Mouse (Mus musculus) heart, embryonic 10.5 days (tissue): Measurements from ENCODE around the gene Jun. TPM values are rescaled to one million over a fixed set of nuclear protein-coding genes. Genes with fewer than 3 reads are reported as not detected.

Source experiments
- DNase-seq: peaks from one replicate; pipeline ENCODE4 v3.0.0-alpha.2; 2017; ENCODE audit warnings: low spot score
- H3K27ac ChIP-seq: fragments of 300-500 bp; sonication (generic); 2 replicates; pipeline ENCODE4 v1.5.1; 2016; ENCODE audit warnings: mild to moderate bottlenecking
- H3K27me3 ChIP-seq: fragments of 300-500 bp; sonication (generic); 2 replicates; pipeline ENCODE4 v1.6.1; 2016; ENCODE audit warnings: mild to moderate bottlenecking; ENCODE audit not compliant: poor library complexity, insufficient read depth, severe bottlenecking
- H3K36me3 ChIP-seq: fragments of 300-500 bp; sonication (generic); 2 replicates; pipeline ENCODE4 v1.6.1; 2016; ENCODE audit warnings: mild to moderate bottlenecking, moderate library complexity
- H3K4me1 ChIP-seq: fragments of 300-500 bp; sonication (generic); 2 replicates; pipeline ENCODE4 v1.6.1; 2016; ENCODE audit warnings: mild to moderate bottlenecking
- H3K4me3 ChIP-seq: fragments of 300-500 bp; sonication (generic); 2 replicates; pipeline ENCODE4 v1.5.1; 2016; ENCODE audit warnings: mild to moderate bottlenecking, moderate library complexity
- H3K9me3 ChIP-seq: fragments of 300-500 bp; sonication (generic); 2 replicates; pipeline ENCODE4 v1.6.1; 2016; ENCODE audit warnings: mild to moderate bottlenecking, moderate library complexity
- WGBS: fragments of 180-500 bp; shearing (Covaris S2); methylation state at CpG from one replicate; pipeline ENCODE4 v1.1.7; 2016; 5-methylcytosine and 5-hydroxymethylcytosine counted together
- polyA plus RNA-seq: library from polyadenylated mRNA; unstranded; fragments of >200 nt; fragmentation: Nextera tagmentation; extraction: Ambion mirVana; gene quantifications from 2 replicates; pipeline ENCODE4 v1.2.1, GENCODE M21; 2016

Gene Jun
- polyA plus RNA-seq, 1 experiment from 2014 or later = 75.7 TPM

- Histone ChIP-seq H3K36me3 (no peaks in the 10 kb centered on the region), H3K9me3 (no peaks in the 10 kb centered on the region), H3K4me3 (no peak overlapping the region), H3K27me3 (no peaks in the 10 kb centered on the region; the same call in 1 of the 2 replicates), H3K4me1 (0 out of 2 replicates have a peak, but pooled peaks cover 2% of the 10 kb centered on the region), H3K27ac (no peak overlapping the region)
- DNase-seq = peak; percentile 45
- WGBS = 73% methylated on average over 8 of the region's 8 CpGs
Measured at GRCm38 (mm10) chr4:95068045-95068948, 16.3 kb upstream of the Jun start.

DNA sequence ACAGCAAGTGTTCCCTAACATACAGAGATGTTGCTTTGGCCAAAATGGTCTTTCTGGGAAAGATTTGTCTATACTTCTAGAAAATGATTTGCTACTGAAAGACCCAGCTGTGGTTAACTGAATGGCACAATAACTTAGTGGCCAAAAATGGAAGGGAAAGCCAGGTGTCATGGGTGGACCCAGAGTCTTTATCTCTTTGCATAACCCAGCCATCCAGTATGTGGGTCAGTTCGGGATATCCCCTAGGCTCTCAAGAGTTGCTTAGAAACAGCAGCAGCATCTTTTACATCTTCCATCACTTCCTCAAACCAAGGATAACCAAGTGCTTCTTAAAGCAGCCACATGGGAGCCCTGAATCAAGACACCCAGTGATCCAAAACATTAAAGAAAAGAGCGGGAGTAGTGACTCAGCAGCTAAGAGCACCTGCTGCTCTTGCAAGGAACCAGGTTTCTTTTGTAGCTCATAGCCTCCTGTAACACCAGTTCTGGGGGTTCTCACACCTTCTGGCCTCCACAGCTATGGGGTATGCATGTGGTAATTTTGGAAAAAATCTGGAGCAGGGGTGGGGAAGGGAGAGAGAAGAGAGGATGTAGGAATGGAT is 11.7 kb upstream of the Jun start:
- no peak overlapping the region for H3K27ac ChIP-seq
- no peaks in the 10 kb centered on the region for H3K9me3 ChIP-seq
- H3K4me1 ChIP-seq = no peaks in the 10 kb centered on the region
- DNase-seq = peak; percentile 27
- H3K27me3 ChIP-seq = no peaks in the 10 kb centered on the region
- no peak overlapping the region for H3K4me3 ChIP-seq
- no peaks in the 10 kb centered on the region for H3K36me3 ChIP-seq
- WGBS = 82% methylated on average over 2 of the region's 2 CpGs

DNA sequence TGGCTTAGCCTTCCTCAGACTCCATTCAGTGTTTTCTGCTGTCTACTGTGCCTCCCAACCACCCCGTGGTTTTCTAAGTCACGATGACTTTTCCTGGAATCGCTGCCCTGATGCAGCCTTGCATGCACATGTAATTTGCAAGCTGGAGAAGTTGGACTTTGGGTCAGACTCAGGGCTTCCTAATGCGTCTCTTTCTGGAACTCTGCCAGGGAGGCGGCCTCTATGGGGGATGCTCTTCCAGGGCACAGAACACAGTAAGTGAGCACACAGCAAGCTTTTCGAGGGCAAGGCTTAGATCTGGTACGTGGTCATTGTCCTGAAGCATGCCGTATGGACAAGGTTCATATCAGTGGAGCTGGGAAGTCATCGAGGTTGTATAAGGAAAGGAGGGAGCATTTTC is 10.9 kb upstream of the Jun start:
- Histone ChIP-seq H3K4me1 (no peaks in the 10 kb centered on the region), H3K36me3 (no peaks in the 10 kb centered on the region), H3K27ac (no peak overlapping the region), H3K9me3 (no peaks in the 10 kb centered on the region), H3K27me3 (no peaks in the 10 kb centered on the region), H3K4me3 (no peak overlapping the region)
- DNase-seq = no peak
- WGBS = 81% methylated on average over 9 of the region's 9 CpGs

DNA sequence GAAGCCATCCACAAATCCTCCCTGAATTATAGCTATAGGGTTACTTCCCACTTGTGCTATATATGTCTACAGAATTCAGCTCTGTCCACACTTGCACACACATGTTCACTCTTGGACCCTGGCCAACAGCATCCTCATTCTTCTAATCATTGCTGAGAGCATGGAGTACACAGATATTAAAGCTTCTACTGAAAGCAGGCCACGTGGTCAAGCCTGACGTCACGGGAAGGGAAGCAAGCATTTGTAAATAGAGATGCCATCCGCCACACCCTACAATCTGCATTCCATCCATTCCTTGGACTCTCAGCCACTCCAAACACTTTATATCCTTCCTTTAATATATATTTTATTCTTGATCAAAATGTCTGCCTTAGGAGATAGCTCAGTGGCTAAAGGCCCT is 5.2 kb upstream of the Jun start:
- Histone ChIP-seq H3K27me3 (no peaks in the 10 kb centered on the region), H3K27ac (no peak overlapping the region), H3K4me1 (peaks cover 5% of the 10 kb centered on the region; the same call in 1 of the 2 replicates), H3K36me3 (no peaks in the 10 kb centered on the region), H3K4me3 (no peak overlapping the region), H3K9me3 (no peaks in the 10 kb centered on the region)
- 74% methylated on average over 4 of the region's 4 CpGs for WGBS
- DNase-seq = no peak

GRCm38 (mm10) chr4:95055276-95055675 is 3.3 kb upstream of the Jun start:
- peaks cover 2% of the 10 kb centered on the region; the same call in 1 of the 2 replicates for H3K36me3 ChIP-seq
- no peak overlapping the region for H3K27ac ChIP-seq
- no peak for DNase-seq
- no peaks in the 10 kb centered on the region for H3K9me3 ChIP-seq
- H3K4me1 ChIP-seq = peaks cover 5% of the 10 kb centered on the region; the same call in 1 of the 2 replicates
- no peak overlapping the region for H3K4me3 ChIP-seq
- no peaks in the 10 kb centered on the region for H3K27me3 ChIP-seq
- 79% methylated on average over 1 of the region's 1 CpGs for WGBS

DNA sequence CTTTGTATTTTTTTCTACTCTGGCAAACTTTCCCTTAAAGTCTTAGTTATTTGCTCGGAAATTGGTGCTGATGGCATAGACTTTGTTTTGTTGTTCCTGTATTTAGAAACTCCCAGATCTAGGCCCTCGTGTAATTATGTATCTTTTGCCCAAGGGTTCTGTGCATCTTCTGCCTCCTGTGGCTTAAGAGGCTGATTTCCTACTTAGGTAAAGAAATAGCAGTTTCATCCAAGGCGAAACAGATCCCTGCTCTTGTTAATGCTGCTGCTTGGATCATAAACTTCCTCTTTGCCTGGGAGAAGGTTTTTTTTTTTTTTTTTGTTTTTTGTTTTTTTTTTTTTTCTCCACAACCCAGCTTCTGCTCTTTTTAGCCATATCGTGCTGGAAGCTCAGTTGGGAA is 2.3 kb upstream of the Jun start:
- Histone ChIP-seq H3K36me3 (peaks cover 2% of the 10 kb centered on the region; the same call in 1 of the 2 replicates), H3K4me1 (peaks cover 5% of the 10 kb centered on the region; the same call in 1 of the 2 replicates), H3K9me3 (no peaks in the 10 kb centered on the region), H3K4me3 (no peak overlapping the region), H3K27ac (no peak overlapping the region), H3K27me3 (no peaks in the 10 kb centered on the region)
- no peak for DNase-seq
- WGBS = 59% methylated on average over 4 of the region's 4 CpGs

- Histone ChIP-seq H3K4me1 (peaks cover 5% of the 10 kb centered on the region; the same call in 1 of the 2 replicates), H3K4me3 (peak overlapping the region; percentile 91), H3K9me3 (no peaks in the 10 kb centered on the region), H3K36me3 (peaks cover 2% of the 10 kb centered on the region; the same call in 1 of the 2 replicates), H3K27me3 (no peaks in the 10 kb centered on the region), H3K27ac (peak overlapping the region; percentile 97)
- under 1% methylated on average over 6 of the region's 6 CpGs for WGBS
- DNase-seq = no peak
Measured at GRCm38 (mm10) chr4:95053791-95054117, 1.7 kb upstream of the Jun start.

GRCm38 (mm10) chr4:95053041-95053790 is 1.2 kb upstream of the Jun start:
- peaks cover 10% of the 10 kb centered on the region for H3K4me1 ChIP-seq
- no peaks in the 10 kb centered on the region for H3K9me3 ChIP-seq
- peaks cover 2% of the 10 kb centered on the region; the same call in 1 of the 2 replicates for H3K36me3 ChIP-seq
- under 1% methylated on average over 29 of the region's 29 CpGs for WGBS
- no peaks in the 10 kb centered on the region for H3K27me3 ChIP-seq
- peak overlapping the region; percentile 97 for H3K27ac ChIP-seq
- peak overlapping the region; percentile 91 for H3K4me3 ChIP-seq
- peak; percentile 95 for DNase-seq

DNA sequence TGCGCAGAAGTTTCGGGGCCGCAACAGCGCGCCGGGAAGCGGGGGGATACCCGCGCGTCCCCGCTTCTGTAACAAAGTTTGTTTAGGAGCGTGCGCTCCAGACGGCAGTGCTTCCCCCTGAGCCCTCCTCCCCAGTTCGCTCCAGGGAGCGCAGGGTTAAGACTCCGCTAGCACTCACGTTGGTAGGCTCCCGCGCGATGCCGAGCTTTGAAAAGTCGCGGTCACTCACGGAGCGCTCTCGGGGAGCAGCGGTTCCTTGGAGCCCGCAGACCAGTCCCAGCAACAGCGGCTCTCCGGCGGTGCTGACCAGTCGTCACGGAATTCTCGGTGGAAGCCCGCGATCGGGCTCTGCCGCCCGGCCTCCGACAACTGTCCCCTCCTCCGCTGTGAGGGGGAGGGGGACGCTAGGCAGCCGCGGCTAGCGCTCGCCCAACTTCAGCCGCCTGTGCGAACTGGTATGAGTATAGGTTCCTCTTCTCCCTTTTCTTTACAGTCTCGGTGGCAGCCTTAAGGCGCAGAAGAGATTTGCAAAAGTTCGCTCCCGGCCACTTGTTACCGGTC is 631 bp downstream of the Jun start:
- Histone ChIP-seq H3K9me3 (no peaks in the 10 kb centered on the region), H3K27me3 (no peaks in the 10 kb centered on the region), H3K4me3 (peak overlapping the region; percentile 91), H3K27ac (peak overlapping the region; percentile 97), H3K4me1 (peaks cover 12% of the 10 kb centered on the region), H3K36me3 (peaks cover 2% of the 10 kb centered on the region; the same call in 1 of the 2 replicates)
- under 1% methylated on average over 54 of the region's 54 CpGs for WGBS
- peak; percentile 86 for DNase-seq

DNA sequence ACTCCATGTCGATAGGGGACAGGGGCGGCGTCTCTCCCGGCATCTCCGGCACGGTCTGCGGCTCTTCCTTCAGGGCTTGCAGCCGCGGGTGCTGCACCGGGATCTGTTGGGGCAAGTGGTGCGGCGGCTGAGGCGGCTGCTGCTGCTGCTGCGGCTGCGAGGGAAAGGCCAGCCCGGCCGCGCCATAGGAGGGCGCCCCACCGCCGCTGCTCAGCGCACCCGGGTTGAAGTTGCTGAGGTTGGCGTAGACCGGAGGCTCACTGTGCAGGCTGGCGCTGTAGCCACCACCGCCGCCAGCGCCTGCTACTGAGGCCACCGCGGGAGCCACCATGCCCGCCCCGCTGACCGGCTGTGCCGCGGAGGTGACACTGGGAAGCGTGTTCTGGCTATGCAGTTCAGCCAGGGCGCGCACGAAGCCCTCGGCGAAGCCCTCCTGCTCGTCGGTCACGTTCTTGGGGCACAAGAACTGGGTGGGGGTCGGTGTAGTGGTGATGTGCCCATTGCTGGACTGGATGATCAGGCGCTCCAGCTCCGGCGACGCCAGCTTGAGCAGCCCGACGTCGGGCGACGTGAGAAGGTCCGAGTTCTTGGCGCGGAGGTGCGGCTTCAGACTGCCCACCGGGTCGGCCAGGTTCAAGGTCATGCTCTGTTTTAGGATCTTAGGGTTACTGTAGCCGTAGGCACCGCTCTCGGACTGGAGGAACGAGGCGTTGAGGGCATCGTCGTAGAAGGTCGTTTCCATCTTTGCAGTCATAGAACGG is 1.3 kb downstream of the Jun start:
- peak; percentile 82 for DNase-seq
- WGBS = under 1% methylated on average over 70 of the region's 70 CpGs
- peak overlapping the region; percentile 97 for H3K27ac ChIP-seq
- H3K9me3 ChIP-seq = no peaks in the 10 kb centered on the region
- no peaks in the 10 kb centered on the region for H3K27me3 ChIP-seq
- peaks cover 2% of the 10 kb centered on the region; the same call in 1 of the 2 replicates for H3K36me3 ChIP-seq
- H3K4me3 ChIP-seq = peak overlapping the region; percentile 91
- peaks cover 12% of the 10 kb centered on the region for H3K4me1 ChIP-seq

DNA sequence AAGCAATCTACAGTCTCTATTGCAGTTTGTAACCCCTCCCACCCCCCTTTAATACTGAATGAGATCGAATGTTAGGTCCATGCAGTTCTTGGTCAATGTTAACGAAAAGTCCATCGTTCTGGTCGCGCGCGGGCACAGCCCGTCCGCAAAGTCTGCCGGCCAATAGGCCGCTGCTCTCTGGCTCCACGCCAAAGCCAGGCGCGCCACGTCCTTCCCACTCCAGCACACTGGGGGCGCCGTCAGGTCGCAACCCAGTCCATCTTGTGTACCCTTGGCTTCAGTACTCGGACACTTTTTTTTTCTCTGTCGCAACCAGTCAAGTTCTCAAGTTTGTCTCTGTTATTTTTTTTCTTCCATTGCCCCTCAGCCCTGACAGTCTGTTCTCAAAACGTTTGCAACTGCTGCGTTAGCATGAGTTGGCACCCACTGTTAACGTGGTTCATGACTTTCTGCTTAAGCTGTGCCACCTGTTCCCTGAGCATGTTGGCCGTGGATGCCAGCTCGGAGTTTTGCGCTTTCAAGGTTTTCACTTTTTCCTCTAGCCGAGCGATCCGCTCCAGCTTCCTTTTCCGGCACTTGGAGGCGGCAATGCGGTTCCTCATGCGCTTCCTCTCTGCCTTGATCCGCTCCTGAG is 2.0 kb downstream of the Jun start:
- Histone ChIP-seq H3K36me3 (peaks cover 2% of the 10 kb centered on the region; the same call in 1 of the 2 replicates), H3K4me1 (peaks cover 12% of the 10 kb centered on the region), H3K4me3 (peak overlapping the region; percentile 91), H3K27me3 (no peaks in the 10 kb centered on the region), H3K9me3 (no peaks in the 10 kb centered on the region), H3K27ac (peak overlapping the region; percentile 97)
- under 1% methylated on average over 34 of the region's 34 CpGs for WGBS
- DNase-seq = peak; percentile 89
